Mouse (Mus musculus) stomach, embryonic 14.5 days (tissue): ENCODE measurements around the gene Thsd7a. TPM values are rescaled to one million over a fixed set of nuclear protein-coding genes. Genes with fewer than 3 reads are reported as not detected.

Experiments used
- ATAC-seq: fragments of 200-750 bp; cut with Nextera tagmentation; 2 replicates; pipeline ENCODE4 v1.8.0; 2017; ENCODE audit warnings: low read depth, moderate TSS enrichment; ENCODE audit not compliant: insufficient number of reproducible peaks, insufficient read depth, low FRiP score
- H3K27ac ChIP-seq: fragments of 300-500 bp; sonication (generic); 2 replicates; pipeline ENCODE4 v1.5.1; 2014; ENCODE audit warnings: mild to moderate bottlenecking, low read length, moderate library complexity, mixed read lengths
- H3K27me3 ChIP-seq: fragments of 300-500 bp; sonication (generic); 2 replicates; pipeline ENCODE4 v1.6.1; 2014; ENCODE audit warnings: low read length, control low read depth, mixed read lengths; ENCODE audit not compliant: control insufficient read depth, insufficient read depth
- H3K36me3 ChIP-seq: fragments of 300-500 bp; sonication (generic); 2 replicates; pipeline ENCODE4 v1.6.1; 2014; ENCODE audit warnings: mild to moderate bottlenecking, control low read depth, low read length, moderate library complexity, mixed read lengths; ENCODE audit not compliant: control insufficient read depth, insufficient read depth
- H3K4me1 ChIP-seq: fragments of 300-500 bp; sonication (generic); 2 replicates; pipeline ENCODE4 v1.6.1; 2014; ENCODE audit warnings: low read length, control low read depth, mixed read lengths; ENCODE audit not compliant: control insufficient read depth, insufficient read depth
- H3K4me2 ChIP-seq: fragments of 300-500 bp; sonication (generic); replicated peaks from 2 replicates; pipeline ENCODE4 v1.6.1; 2014; ENCODE audit warnings: low read depth, low read length, control low read depth
- H3K4me3 ChIP-seq: fragments of 300-500 bp; sonication (generic); 2 replicates; pipeline ENCODE4 v1.5.1; 2014; ENCODE audit warnings: low read depth, low read length, control low read depth
- H3K9ac ChIP-seq: fragments of 300-500 bp; sonication (generic); replicated peaks from 2 replicates; pipeline ENCODE4 v1.6.1; 2014; ENCODE audit warnings: low read depth, mild to moderate bottlenecking, control low read depth, low read length, moderate library complexity, mixed read lengths
- H3K9me3 ChIP-seq: fragments of 300-500 bp; sonication (generic); 2 replicates; pipeline ENCODE4 v1.6.1; 2016; ENCODE audit warnings: low read depth, low read length, control low read depth; ENCODE audit not compliant: control insufficient read depth
- WGBS: fragments of 180-500 bp; shearing (Covaris S2); extraction: QIAGEN DNeasy Blood & Tissue Kit; methylation state at CpG from one replicate; pipeline ENCODE4 v1.1.7; 2014; 5-methylcytosine and 5-hydroxymethylcytosine counted together
- polyA plus RNA-seq: library from polyadenylated mRNA; unstranded; fragments of >200 nt; fragmentation: Nextera tagmentation; extraction: Ambion mirVana; gene quantifications from 2 replicates; pipeline ENCODE4 v1.2.1, GENCODE M21; 2014

Gene Thsd7a
- polyA plus RNA-seq, 1 experiment from 2014 or later: 4.1 TPM

DNA sequence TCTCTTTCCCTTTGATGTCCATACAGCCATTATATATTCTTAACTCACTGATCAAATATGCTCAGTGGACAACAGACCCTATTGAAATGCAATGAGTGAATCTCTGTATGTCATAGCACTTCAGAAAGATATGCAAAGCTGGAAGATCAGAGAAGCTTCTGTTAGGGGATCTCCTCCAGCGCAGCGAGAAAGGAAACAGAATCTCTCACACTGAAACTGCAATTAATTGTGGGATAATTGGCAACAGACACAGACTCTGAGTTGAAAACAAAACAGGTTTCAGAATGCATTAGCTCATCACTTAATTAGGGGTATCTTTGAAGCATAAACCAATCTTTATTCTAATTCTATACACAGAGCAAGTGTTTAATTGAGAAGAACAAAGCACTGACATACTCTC lies 146.3 kb downstream of the Thsd7a start:
- Histone ChIP-seq H3K27ac (no peak overlapping the region), H3K9ac (no peak overlapping the region), H3K9me3 (no peaks in the 10 kb centered on the region), H3K4me2 (no peak overlapping the region), H3K36me3 (no peaks in the 10 kb centered on the region), H3K4me3 (no peak overlapping the region), H3K27me3 (no peaks in the 10 kb centered on the region), H3K4me1 (no peaks in the 10 kb centered on the region)
- WGBS: 73% methylated on average over 2 of the region's 2 CpGs
- ATAC-seq: no peak

DNA sequence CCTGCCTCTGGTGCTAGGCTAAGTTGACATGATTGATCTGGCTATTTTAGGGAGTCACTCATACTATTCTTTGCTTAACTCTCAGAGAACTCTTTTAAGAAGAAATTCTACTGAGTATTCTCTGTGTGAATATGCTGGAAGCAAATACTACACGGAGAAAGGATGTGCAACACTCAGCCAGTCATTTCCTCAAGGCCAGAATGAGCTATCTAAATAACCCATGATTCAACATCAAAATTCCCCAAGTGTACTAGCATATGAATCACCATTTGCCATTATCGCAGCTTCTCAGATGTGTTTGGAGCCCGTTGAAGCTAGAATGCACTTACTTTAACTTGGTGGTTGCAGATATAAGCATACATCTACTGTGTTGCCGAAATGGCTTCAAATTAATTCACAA lies 147.0 kb downstream of the Thsd7a start:
- 79% methylated on average over 4 of the region's 4 CpGs for WGBS
- Histone ChIP-seq H3K4me1 (no peaks in the 10 kb centered on the region), H3K4me3 (no peak overlapping the region), H3K9me3 (no peaks in the 10 kb centered on the region), H3K27ac (no peak overlapping the region), H3K4me2 (no peak overlapping the region), H3K27me3 (no peaks in the 10 kb centered on the region), H3K9ac (no peak overlapping the region), H3K36me3 (no peaks in the 10 kb centered on the region)
- ATAC-seq: no peak

DNA sequence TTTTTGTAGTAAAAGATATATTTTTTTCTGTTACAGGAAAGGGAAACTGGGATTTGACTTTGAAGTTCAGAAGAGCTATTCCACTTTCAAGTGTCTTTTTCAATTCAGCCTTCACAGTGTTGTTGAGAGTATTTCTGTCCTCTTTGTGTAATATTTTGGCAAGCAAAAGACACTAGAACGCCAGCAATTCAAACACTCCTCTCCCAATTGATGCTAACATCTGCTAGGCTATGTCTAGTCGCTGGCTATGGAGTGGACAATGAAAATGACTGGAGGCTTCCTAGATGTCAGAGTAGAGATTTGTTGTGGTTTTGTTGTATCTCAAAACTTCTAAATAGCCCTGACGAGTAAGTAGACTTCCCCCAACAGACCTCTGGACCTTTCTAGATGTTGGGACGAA lies 164.8 kb downstream of the Thsd7a start:
- no peak overlapping the region for H3K4me2 ChIP-seq
- no peaks in the 10 kb centered on the region for H3K9me3 ChIP-seq
- H3K9ac ChIP-seq: no peak overlapping the region
- H3K27me3 ChIP-seq: no peaks in the 10 kb centered on the region
- no peaks in the 10 kb centered on the region for H3K36me3 ChIP-seq
- ATAC-seq: no peak
- H3K4me3 ChIP-seq: no peak overlapping the region
- no peak overlapping the region for H3K27ac ChIP-seq
- H3K4me1 ChIP-seq: no peaks in the 10 kb centered on the region
- WGBS: 76% methylated on average over 4 of the region's 4 CpGs

DNA sequence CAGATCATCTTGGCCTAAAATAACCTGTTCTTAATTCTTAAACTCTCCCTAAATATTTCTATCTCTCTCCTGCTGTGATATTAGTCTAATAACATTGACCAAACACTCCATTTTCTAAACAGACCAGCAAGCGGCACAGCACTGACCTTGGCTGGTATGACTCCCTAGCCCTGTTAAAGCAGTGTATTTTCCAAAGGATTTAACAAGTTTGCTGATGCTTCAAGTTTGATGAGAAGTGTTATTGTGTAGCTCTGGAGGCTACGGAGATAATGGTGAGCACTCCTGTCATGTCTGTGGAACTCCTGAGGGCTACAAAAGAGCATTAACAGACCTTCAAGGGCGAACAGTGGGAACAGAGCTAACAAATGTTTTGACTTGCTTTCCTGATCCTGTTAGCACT lies 168.1 kb downstream of the Thsd7a start:
- Histone ChIP-seq H3K36me3 (no peaks in the 10 kb centered on the region), H3K9me3 (no peaks in the 10 kb centered on the region), H3K4me1 (no peaks in the 10 kb centered on the region), H3K27me3 (no peaks in the 10 kb centered on the region), H3K4me2 (no peak overlapping the region), H3K4me3 (no peak overlapping the region), H3K9ac (no peak overlapping the region), H3K27ac (no peak overlapping the region)
- ATAC-seq: no peak
- 19% methylated on average over 3 of the region's 3 CpGs for WGBS

DNA sequence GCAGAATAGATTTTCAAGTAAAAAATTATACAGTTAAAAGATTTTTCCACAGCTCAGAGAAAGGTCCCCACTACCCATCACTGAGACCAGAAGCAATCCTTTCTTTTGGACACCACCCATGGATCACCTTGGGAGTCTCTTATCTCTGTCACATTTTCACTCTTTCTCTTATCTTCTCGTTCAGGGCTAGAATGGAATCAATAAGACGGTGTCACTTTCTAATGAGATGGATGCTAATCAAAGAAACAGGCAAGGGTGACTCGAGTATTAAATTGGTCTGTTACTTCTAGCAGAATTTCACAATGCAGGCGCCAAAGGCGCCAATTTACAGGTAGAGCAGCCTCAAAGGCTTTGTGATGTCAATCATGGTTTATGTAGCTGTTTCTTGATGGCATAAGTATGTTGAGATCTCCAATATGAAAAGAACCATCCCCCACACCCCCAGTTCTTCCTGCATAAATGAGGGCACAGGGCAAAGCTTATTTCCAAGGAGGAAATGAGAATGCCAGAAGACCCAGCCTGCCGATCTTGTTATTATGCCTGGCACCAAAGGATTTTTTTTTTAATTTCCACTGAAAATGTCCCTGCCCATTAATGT lies 173.5 kb downstream of the Thsd7a start:
- WGBS: 65% methylated on average over 6 of the region's 6 CpGs

DNA sequence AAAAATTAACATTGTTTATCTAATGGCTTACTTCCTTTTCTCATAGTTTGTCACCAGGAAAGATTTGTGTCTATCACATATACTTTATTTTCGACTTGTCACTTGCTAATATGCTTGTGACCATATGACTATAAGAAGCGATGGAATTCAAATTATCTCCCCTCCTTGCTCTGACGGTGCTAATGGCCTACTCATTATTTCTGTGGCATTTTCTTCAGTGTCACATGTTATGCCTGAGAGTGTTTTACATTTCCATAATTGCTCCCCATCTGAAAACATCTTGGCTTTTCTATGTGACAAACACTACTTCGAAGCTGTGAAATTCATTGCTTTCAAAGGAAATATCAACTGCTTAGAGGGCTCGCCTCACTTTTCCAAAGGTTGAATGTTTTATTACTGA lies 177.0 kb downstream of the Thsd7a start:
- H3K4me3 ChIP-seq: no peak overlapping the region
- H3K4me1 ChIP-seq: no peaks in the 10 kb centered on the region
- 81% methylated on average over 5 of the region's 5 CpGs for WGBS
- H3K36me3 ChIP-seq: no peaks in the 10 kb centered on the region
- no peak overlapping the region for H3K4me2 ChIP-seq
- no peak for ATAC-seq
- no peak overlapping the region for H3K27ac ChIP-seq
- no peaks in the 10 kb centered on the region for H3K9me3 ChIP-seq
- no peaks in the 10 kb centered on the region for H3K27me3 ChIP-seq
- H3K9ac ChIP-seq: no peak overlapping the region

More for the DNA sequence above, 173.5 kb downstream of the Thsd7a start:
- H3K4me2 ChIP-seq: no peak overlapping the region
- no peaks in the 10 kb centered on the region for H3K9me3 ChIP-seq
- no peak for ATAC-seq
- H3K4me3 ChIP-seq: no peak overlapping the region
- H3K27ac ChIP-seq: no peak overlapping the region
- H3K36me3 ChIP-seq: no peaks in the 10 kb centered on the region
- no peaks in the 10 kb centered on the region for H3K27me3 ChIP-seq
- no peaks in the 10 kb centered on the region for H3K4me1 ChIP-seq
- no peak overlapping the region for H3K9ac ChIP-seq

DNA sequence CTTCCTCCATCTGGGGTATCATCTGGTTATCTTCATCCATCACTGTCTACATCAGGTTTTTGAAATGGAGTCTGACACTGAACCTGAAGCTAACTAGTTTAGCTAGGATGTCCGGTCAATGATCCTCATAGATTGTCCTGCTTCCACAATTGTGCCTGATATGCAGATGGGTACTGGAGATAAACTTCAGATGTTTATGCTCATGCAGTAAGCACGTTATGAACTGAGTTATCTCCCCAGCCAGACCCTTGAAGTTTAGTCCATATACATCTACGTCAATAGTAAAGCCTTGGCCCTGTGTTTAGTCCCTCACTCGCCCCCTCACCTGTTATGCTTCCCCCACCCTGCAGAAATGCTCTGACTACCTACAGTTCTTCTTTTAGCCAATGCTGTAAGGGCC lies 184.1 kb downstream of the Thsd7a start:
- H3K36me3 ChIP-seq: no peaks in the 10 kb centered on the region
- ATAC-seq: no peak
- no peak overlapping the region for H3K27ac ChIP-seq
- no peak overlapping the region for H3K9ac ChIP-seq
- no peak overlapping the region for H3K4me3 ChIP-seq
- H3K4me1 ChIP-seq: no peaks in the 10 kb centered on the region
- WGBS: 75% methylated on average over 4 of the region's 4 CpGs
- no peak overlapping the region for H3K4me2 ChIP-seq
- no peaks in the 10 kb centered on the region for H3K9me3 ChIP-seq
- H3K27me3 ChIP-seq: no peaks in the 10 kb centered on the region

DNA sequence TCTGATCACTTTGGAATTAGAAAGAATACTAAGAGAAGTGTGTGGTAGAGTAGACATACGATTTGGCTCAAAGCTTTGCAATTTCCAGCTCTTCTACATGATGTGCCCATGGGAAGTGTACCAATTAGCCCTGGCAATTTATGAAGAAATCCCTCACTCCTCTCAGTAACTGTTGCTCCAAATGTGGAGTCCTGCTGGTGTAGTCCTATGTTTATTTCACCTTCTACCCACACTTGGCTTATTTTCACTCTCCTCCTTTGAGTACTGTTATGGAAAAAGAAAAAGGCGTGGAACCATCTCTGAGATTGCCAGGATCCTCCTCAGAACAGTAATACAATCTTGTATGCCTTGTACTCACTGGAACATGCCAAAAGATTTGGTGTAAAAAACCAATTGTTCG lies 186.9 kb downstream of the Thsd7a start:
- Histone ChIP-seq H3K9ac (no peak overlapping the region), H3K36me3 (no peaks in the 10 kb centered on the region), H3K9me3 (no peaks in the 10 kb centered on the region), H3K27ac (no peak overlapping the region), H3K4me1 (no peaks in the 10 kb centered on the region), H3K4me3 (no peak overlapping the region), H3K4me2 (no peak overlapping the region), H3K27me3 (no peaks in the 10 kb centered on the region)
- WGBS: 82% methylated on average over 3 of the region's 3 CpGs
- ATAC-seq: no peak

DNA sequence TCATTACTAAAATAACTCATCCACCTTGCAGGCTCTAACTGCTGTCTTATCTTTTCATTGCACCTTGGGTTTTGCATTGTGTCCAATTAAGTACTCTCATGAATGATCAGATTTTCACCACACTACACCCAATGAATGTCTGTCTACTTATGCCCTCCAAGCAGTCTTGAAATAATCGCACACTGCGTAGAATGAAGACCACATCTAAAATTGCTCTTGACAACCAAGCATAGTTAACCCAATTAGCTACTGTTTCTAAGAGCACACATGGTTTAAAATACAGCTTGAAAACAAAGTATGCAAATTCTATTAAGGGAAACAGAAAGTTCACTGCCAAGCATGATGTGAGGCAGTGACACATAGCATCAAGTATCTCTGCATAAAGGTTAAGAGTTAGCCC lies 188.7 kb downstream of the Thsd7a start:
- no peak for ATAC-seq
- Histone ChIP-seq H3K27ac (no peak overlapping the region), H3K9me3 (no peaks in the 10 kb centered on the region), H3K4me2 (no peak overlapping the region), H3K4me1 (no peaks in the 10 kb centered on the region), H3K9ac (no peak overlapping the region), H3K36me3 (no peaks in the 10 kb centered on the region), H3K4me3 (no peak overlapping the region), H3K27me3 (no peaks in the 10 kb centered on the region)
- WGBS: 92% methylated on average over 2 of the region's 2 CpGs
